Mouse (Mus musculus) liver, postnatal 0 days (tissue): ENCODE data around the gene Plxnd1. TPM values are rescaled to one million over a fixed set of nuclear protein-coding genes. Genes with fewer than 3 reads are reported as not detected.

Source experiments
- ATAC-seq: fragments of 200-750 bp; cut with Nextera tagmentation; 2 replicates; pipeline ENCODE4 v1.8.0; 2017; ENCODE audit warnings: mild to moderate bottlenecking, moderate library complexity
- DNase-seq: peaks from one replicate; pipeline ENCODE4 v3.0.0-alpha.2; 2016
- H3K27ac ChIP-seq: fragments of 300-500 bp; sonication (generic); 2 replicates; pipeline ENCODE4 v1.5.1; 2014; ENCODE audit warnings: antibody characterized with exemption, moderate library complexity, mild to moderate bottlenecking, low read depth
- H3K27me3 ChIP-seq: fragments of 300-500 bp; sonication (generic); 2 replicates; pipeline ENCODE4 v1.6.1; 2014; ENCODE audit warnings: low read length, control low read depth, mixed read lengths; ENCODE audit not compliant: insufficient read depth
- H3K36me3 ChIP-seq: fragments of 300-500 bp; sonication (generic); replicated peaks from 2 replicates; pipeline ENCODE4 v1.6.1; 2014; ENCODE audit warnings: mild to moderate bottlenecking, control low read depth, low read length, moderate library complexity, mixed read lengths; ENCODE audit not compliant: insufficient read depth
- H3K4me1 ChIP-seq: fragments of 300-500 bp; sonication (generic); 2 replicates; pipeline ENCODE4 v1.6.1; 2014; ENCODE audit warnings: antibody characterized with exemption, mild to moderate bottlenecking, control low read depth; ENCODE audit not compliant: insufficient read depth
- H3K4me2 ChIP-seq: fragments of 300-500 bp; sonication (generic); 2 replicates; pipeline ENCODE4 v1.6.1; 2014; ENCODE audit warnings: low read depth, mild to moderate bottlenecking, low read length, moderate library complexity, mixed read lengths
- H3K4me3 ChIP-seq: fragments of 300-500 bp; sonication (generic); 2 replicates; pipeline ENCODE4 v1.5.1; 2014; ENCODE audit warnings: low read depth, low read length
- H3K9ac ChIP-seq: fragments of 300-500 bp; sonication (generic); replicated peaks from 2 replicates; pipeline ENCODE4 v1.6.1; 2014; ENCODE audit warnings: mild to moderate bottlenecking, moderate library complexity
- H3K9me3 ChIP-seq: fragments of 300-500 bp; sonication (generic); 2 replicates; pipeline ENCODE4 v1.6.1; 2016; ENCODE audit warnings: mild to moderate bottlenecking, control low read depth, low read length, mixed read lengths
- CTCF ChIP-seq: sonication (generic); IDR thresholded peaks from 2 replicates; pipeline ENCODE4 v1.5.1; 2016; ENCODE audit warnings: antibody characterized with exemption, low read depth
- EP300 ChIP-seq: IDR thresholded peaks from 2 replicates; pipeline ENCODE4 v1.6.1; 2016; ENCODE audit warnings: antibody characterized with exemption, low read depth, mild to moderate bottlenecking
- WGBS: fragments of 180-500 bp; shearing (Covaris S2); extraction: QIAGEN DNeasy Blood & Tissue Kit; methylation state at CpG from one replicate; pipeline ENCODE4 v1.1.7; 2014; ENCODE audit not compliant: insufficient replicate concordance; 5-methylcytosine and 5-hydroxymethylcytosine counted together
- polyA plus RNA-seq: library from polyadenylated mRNA; unstranded; fragments of >200 nt; fragmentation: Nextera tagmentation; extraction: Ambion mirVana; gene quantifications from 2 replicates; pipeline ENCODE4 v1.2.1, GENCODE M21; 2015

Plxnd1 gene
- polyA plus RNA-seq, 1 experiment from 2014 or later, result 8.7 TPM

- H3K27ac ChIP-seq, result no peak overlapping the region
Observed at GRCm38 (mm10) chr6:115992981-115993380, 1.8 kb downstream of the Plxnd1 start.

DNA sequence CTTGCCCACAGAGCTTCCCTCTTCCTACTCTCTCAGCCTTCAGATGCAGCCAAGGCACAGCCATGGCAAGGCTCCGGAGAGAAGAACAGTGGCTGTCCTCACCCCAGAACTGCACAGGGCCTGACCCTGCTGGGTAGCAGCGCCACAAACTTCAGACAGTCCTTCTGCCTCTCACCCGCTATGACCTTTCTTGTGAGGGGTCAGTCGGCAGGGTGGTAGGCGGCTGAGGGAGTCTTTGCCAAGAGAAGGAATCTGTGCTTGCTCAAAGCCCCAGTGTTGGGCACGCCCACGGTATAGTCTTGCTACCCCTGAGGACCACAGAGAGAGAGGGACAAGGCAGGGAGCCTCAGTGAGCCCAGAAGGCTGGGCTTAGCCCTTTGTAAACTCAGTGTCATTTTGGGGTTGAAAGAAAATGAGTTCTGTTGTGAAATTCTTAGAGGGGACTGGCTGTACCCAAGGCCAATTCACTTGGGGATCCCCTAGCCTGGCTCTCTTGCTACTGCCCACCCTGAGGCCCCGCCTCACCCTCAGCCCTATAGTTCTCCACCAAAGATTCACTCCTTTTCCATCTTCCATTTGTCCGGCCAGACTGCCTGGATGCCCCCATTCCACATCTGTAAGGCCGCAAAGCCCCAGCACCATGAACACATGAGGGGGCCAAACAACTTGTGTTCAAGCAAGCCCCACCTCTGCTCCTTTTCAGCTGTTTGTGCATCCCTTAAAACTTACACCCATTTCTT lies 2.8 kb downstream of the Plxnd1 start:
- Histone ChIP-seq H3K9ac (peak overlapping the region; percentile 26; the same call in 1 of the 2 replicates), H3K4me3 (peak overlapping the region; percentile 57), H3K27me3 (peaks cover 35% of the 10 kb centered on the region), H3K27ac (peak overlapping the region; percentile 48; the same call in 1 of the 2 replicates), H3K36me3 (no peaks in the 10 kb centered on the region), H3K4me2 (peak overlapping the region; percentile 48), H3K4me1 (peaks cover 18% of the 10 kb centered on the region), H3K9me3 (no peaks in the 10 kb centered on the region)
- DNase-seq, result no peak
- 43% methylated on average over 10 of the region's 10 CpGs for WGBS
- ATAC-seq, result no peak
- no peak for TF ChIP-seq EP300
- no peak for TF ChIP-seq CTCF

More at GRCm38 (mm10) chr6:115992981-115993380, 1.8 kb downstream of the Plxnd1 start:
- Histone ChIP-seq H3K4me2 (peak overlapping the region; percentile 79), H3K4me3 (peak overlapping the region; percentile 57), H3K9ac (peak overlapping the region; percentile 47; the same call in 1 of the 2 replicates), H3K9me3 (no peaks in the 10 kb centered on the region), H3K27me3 (peaks cover 35% of the 10 kb centered on the region), H3K4me1 (peaks cover 18% of the 10 kb centered on the region), H3K36me3 (no peaks in the 10 kb centered on the region)
- 29% methylated on average over 6 of the region's 6 CpGs for WGBS
- ATAC-seq (no peak), DNase-seq (no peak)
- TF ChIP-seq CTCF (no peak), EP300 (no peak)

GRCm38 (mm10) chr6:115991108-115991880 lies 3.5 kb downstream of the Plxnd1 start:
- peaks cover 35% of the 10 kb centered on the region for H3K27me3 ChIP-seq
- H3K27ac ChIP-seq, result peak overlapping the region; percentile 48; the same call in 1 of the 2 replicates
- TF ChIP-seq CTCF (no peak), EP300 (no peak)
- H3K36me3 ChIP-seq, result no peaks in the 10 kb centered on the region
- DNase-seq (no peak), ATAC-seq (no peak)
- peak overlapping the region; percentile 48 for H3K4me2 ChIP-seq
- peaks cover 18% of the 10 kb centered on the region for H3K4me1 ChIP-seq
- peak overlapping the region; percentile 57 for H3K4me3 ChIP-seq
- H3K9ac ChIP-seq, result peak overlapping the region; percentile 26; the same call in 1 of the 2 replicates
- 32% methylated on average over 13 of the region's 13 CpGs for WGBS
- no peaks in the 10 kb centered on the region for H3K9me3 ChIP-seq

DNA sequence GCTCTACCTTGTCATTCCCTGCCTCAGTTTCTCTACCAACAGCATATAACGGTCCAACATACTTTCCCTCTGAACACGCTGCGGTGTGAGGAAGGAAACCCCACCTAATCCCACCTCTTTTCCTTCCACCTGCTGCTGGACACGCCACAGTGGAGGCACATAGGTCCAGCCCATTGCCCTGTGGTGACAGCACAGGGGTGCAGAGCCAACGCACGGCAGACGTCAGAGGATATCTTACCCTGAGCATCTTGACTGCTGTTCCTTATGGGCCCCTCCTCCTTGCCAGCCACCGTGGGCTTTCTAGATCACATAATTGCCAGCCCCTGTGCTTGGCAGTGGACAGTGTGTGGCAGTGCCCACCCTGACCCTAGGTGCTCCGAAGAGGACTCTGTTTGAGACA lies 4.3 kb downstream of the Plxnd1 start:
- Histone ChIP-seq H3K36me3 (no peaks in the 10 kb centered on the region), H3K9me3 (no peaks in the 10 kb centered on the region), H3K4me3 (0 out of 2 replicates have a peak overlapping the region, but pooled peaks have one; percentile 57), H3K9ac (no peak overlapping the region), H3K27ac (no peak overlapping the region), H3K27me3 (peaks cover 35% of the 10 kb centered on the region), H3K4me1 (peaks cover 13% of the 10 kb centered on the region), H3K4me2 (peak overlapping the region; percentile 48)
- no peak for ATAC-seq
- 63% methylated on average over 9 of the region's 9 CpGs for WGBS
- TF ChIP-seq CTCF (no peak), EP300 (no peak)
- no peak for DNase-seq

GRCm38 (mm10) chr6:115990056-115990455 lies 4.7 kb downstream of the Plxnd1 start:
- no peak for DNase-seq
- Histone ChIP-seq H3K27me3 (peaks cover 35% of the 10 kb centered on the region), H3K27ac (no peak overlapping the region), H3K9me3 (no peaks in the 10 kb centered on the region), H3K4me1 (peaks cover 13% of the 10 kb centered on the region), H3K36me3 (no peaks in the 10 kb centered on the region), H3K4me3 (no peak overlapping the region), H3K9ac (no peak overlapping the region), H3K4me2 (peak overlapping the region; percentile 19)
- no peak for TF ChIP-seq CTCF
- no peak for TF ChIP-seq EP300
- ATAC-seq, result no peak
- WGBS, result 85% methylated on average over 3 of the region's 3 CpGs

- Histone ChIP-seq H3K4me1 (peaks cover 13% of the 10 kb centered on the region), H3K9ac (no peak overlapping the region)
- no peak for DNase-seq
Observed at GRCm38 (mm10) chr6:115989607-115990006, 5.2 kb downstream of the Plxnd1 start.

More at GRCm38 (mm10) chr6:115989607-115990006, 5.2 kb downstream of the Plxnd1 start:
- no peak overlapping the region for H3K27ac ChIP-seq
- peaks cover 35% of the 10 kb centered on the region for H3K27me3 ChIP-seq
- no peaks in the 10 kb centered on the region for H3K36me3 ChIP-seq
- 62% methylated on average over 4 of the region's 4 CpGs for WGBS
- H3K9me3 ChIP-seq, result no peaks in the 10 kb centered on the region
- H3K4me2 ChIP-seq, result peak overlapping the region; percentile 19
- ATAC-seq, result 0 out of 2 replicates have a peak, but pooled peaks have one; percentile 12
- TF ChIP-seq EP300, result no peak
- TF ChIP-seq CTCF, result no peak
- no peak overlapping the region for H3K4me3 ChIP-seq
